In genomic region chr5:135395826-135396225, GRCm38 (mm10) we compare ENCODE assay signal across 9 mouse cellular contexts. TPM values are rescaled to one million over a fixed set of nuclear protein-coding genes. Genes with fewer than 3 reads are reported as not detected.
DNase-seq lines count a peak whose midpoint lies in the region; TF ChIP-seq lines count a peak whose summit lies in the region.
"Had no signal": no experiment of that assay in that cellular context is flagged by ENCODE, and none has a peak within 500 bp of the region (broad histone marks: within the 10 kb centered on the region; RNA-seq: fewer than 3 reads in every experiment).

No protein-coding gene starts in this region.

- TF ChIP-seq CTCF in layer of hippocampus, adult 2 months (conservative IDR thresholded peaks at IDR 0.05): peak; percentile 85
- TF ChIP-seq CTCF in brain, embryonic 14.5 days (IDR thresholded peaks at IDR 0.05; ENCODE audit: borderline replicate concordance, extremely low read depth, insufficient read depth, insufficient read length): peak; percentile 64; the same call in 1 of the 2 replicates

- no peak overlapping the region for H3K27ac ChIP-seq in layer of hippocampus, adult 2 months

- H3K4me3 ChIP-seq in layer of hippocampus, adult 2 months: no peak overlapping the region

- no peak for TF ChIP-seq POLR2A in brain, embryonic 14.5 days (IDR thresholded peaks at IDR 0.05; ENCODE audit: borderline replicate concordance, extremely low read depth, insufficient read depth, insufficient read length, poor library complexity, severe bottlenecking)

- DNase-seq in adrenal gland, postnatal 10 days: peak; percentile 44
- no peak for DNase-seq in adrenal gland, postnatal 25 days
- peak; percentile 26 for DNase-seq in layer of hippocampus, adult 2 months (ENCODE audit: low spot score in 2 of 2)
- no peak for DNase-seq in layer of hippocampus, adult 9-11 months
- DNase-seq in brain, embryonic 14.5 days (ENCODE audit: low read depth): peak; percentile 75
- DNase-seq in kidney, postnatal 36 days: peak; percentile 35 to 72
- peak; percentile 72 for DNase-seq in naive thymus-derived CD4-positive, alpha-beta T cell, adult 2 months (ENCODE audit: low read depth)
- no peak for DNase-seq in testis, postnatal 14 days (ENCODE audit: low spot score)

RNA-seq across cellular contexts. Expression of gene Pom121, which starts 1.5 kb away (rescaled TPM):
- total RNA-seq in adrenal gland, postnatal 10 days (2021): 10 to 100 TPM; 25.9 to 26.7 TPM
- 24.6 and 25.7 TPM in 2 replicates for total RNA-seq in adrenal gland, postnatal 25 days (2021)
- total RNA-seq in layer of hippocampus, adult 2 months (2021): 10 to 100 TPM; 48.3 to 50.2 TPM
- 21.7 and 45.5 TPM in 2 replicates for polyA plus RNA-seq in brain, embryonic 14.5 days (2012; rRNA removed)

RNA-seq across cellular contexts. Expression of gene Nsun5, which starts 26.1 kb away (rescaled TPM):
- total RNA-seq in adrenal gland, postnatal 10 days (2021): 10 to 100 TPM; 17.9 to 22.6 TPM
- 22.6 and 25.0 TPM in 2 replicates for total RNA-seq in adrenal gland, postnatal 25 days (2021)
- total RNA-seq in layer of hippocampus, adult 2 months (2021): 10 to 100 TPM; 21.7 to 30.1 TPM
- 44.4 and 62.2 TPM in 2 replicates for polyA plus RNA-seq in brain, embryonic 14.5 days (2012; rRNA removed)

RNA-seq across cellular contexts. Expression of gene Trim50, which starts 42.7 kb away (rescaled TPM):
- not detected for total RNA-seq in adrenal gland, postnatal 10 days (2021)
- total RNA-seq in adrenal gland, postnatal 25 days (2021): not detected in 2 replicates
- not detected for total RNA-seq in layer of hippocampus, adult 2 months (2021)
- not detected in 2 replicates for polyA plus RNA-seq in brain, embryonic 14.5 days (2012; rRNA removed)
- polyA plus RNA-seq: heart, embryonic 16.5 days had no signal

RNA-seq across cellular contexts. Expression of gene Fkbp6, which starts 46.0 kb away (rescaled TPM):
- total RNA-seq in adrenal gland, postnatal 10 days (2021): under 1 TPM in 1 of 2 experiments, not detected in 1; 0.27 TPM
- 0.30 TPM in 1 of 2 replicates, not detected in the other for total RNA-seq in adrenal gland, postnatal 25 days (2021)
- total RNA-seq in layer of hippocampus, adult 2 months (2021): under 1 TPM; 0.47 to 0.51 TPM
- 0.06 and 0.40 TPM in 2 replicates for polyA plus RNA-seq in brain, embryonic 14.5 days (2012; rRNA removed)
- polyA plus RNA-seq: heart, embryonic 16.5 days had no signal

Comparison
In these comparisons a context has a peak if more than half of its experiments do, and no peak if none do; other contexts are left out.
1. DNase-seq: peak in adrenal gland, postnatal 10 days (single experiment), layer of hippocampus, adult 2 months (2 of 2), brain, embryonic 14.5 days (single experiment), kidney, postnatal 36 days (2 of 2) and naive thymus-derived CD4-positive, alpha-beta T cell, adult 2 months (single experiment); none in adrenal gland, postnatal 25 days (single experiment), layer of hippocampus, adult 9-11 months (single experiment) and testis, postnatal 14 days (single experiment).